Mouse (Mus musculus) E14TG2a.4 (cell line): ENCODE measurements around the gene Esyt1.

Experiments
- H3K27me3 ChIP-seq: 2 replicates; pipeline ENCODE4 v1.6.1; 2014; ENCODE audit warnings: low read length, control low read depth; ENCODE audit not compliant: insufficient read depth
- H3K36me3 ChIP-seq: 2 replicates; pipeline ENCODE4 v1.6.1; 2014; ENCODE audit warnings: low read length, control low read depth; ENCODE audit not compliant: insufficient read depth
- H3K4me1 ChIP-seq: replicated peaks from 2 replicates; pipeline ENCODE4 v1.6.1; 2014; ENCODE audit warnings: low read depth, low read length, control low read depth
- H3K4me3 ChIP-seq: replicated peaks from 2 replicates; pipeline ENCODE4 v1.5.1; 2014; ENCODE audit warnings: mild to moderate bottlenecking, low read length
- H3K9me3 ChIP-seq: 2 replicates; pipeline ENCODE4 v1.6.1; 2014; ENCODE audit warnings: low read length, control low read depth
- CTCF ChIP-seq: conservative IDR thresholded peaks from 2 replicates; pipeline ENCODE4 v1.5.1; 2014; ENCODE audit warnings: low read length
- NANOG ChIP-seq: IDR thresholded peaks from 2 replicates; pipeline ENCODE4 v1.6.1; 2014; ENCODE audit warnings: borderline replicate concordance, low read length, mixed read lengths
- POU5F1 ChIP-seq: IDR thresholded peaks from 2 replicates; pipeline ENCODE4 v1.6.1; 2014; ENCODE audit warnings: low read length, borderline replicate concordance

Esyt1 gene

GRCm38 (mm10) chr10:128489380-128489779, 36.3 kb downstream of the Esyt1 start:
- Histone ChIP-seq H3K4me1 (peaks cover 69% of the 10 kb centered on the region), H3K4me3 (peak overlapping the region; percentile 98; the same call in 1 of the 2 replicates)
- no peak for TF ChIP-seq NANOG
- TF ChIP-seq POU5F1, result no peak

GRCm38 (mm10) chr10:128488776-128489175, 36.9 kb downstream of the Esyt1 start:
- Histone ChIP-seq H3K4me3 (no peak overlapping the region), H3K27me3 (no peaks in the 10 kb centered on the region), H3K9me3 (no peaks in the 10 kb centered on the region), H3K4me1 (peaks cover 74% of the 10 kb centered on the region), H3K36me3 (peaks cover 77% of the 10 kb centered on the region)
- TF ChIP-seq POU5F1 (no peak), NANOG (no peak), CTCF (no peak)

More at GRCm38 (mm10) chr10:128489380-128489779, 36.3 kb downstream of the Esyt1 start:
- no peaks in the 10 kb centered on the region for H3K27me3 ChIP-seq
- H3K36me3 ChIP-seq, result peaks cover 71% of the 10 kb centered on the region
- H3K9me3 ChIP-seq, result no peaks in the 10 kb centered on the region

GRCm38 (mm10) chr10:128487861-128488712, 37.6 kb downstream of the Esyt1 start:
- Histone ChIP-seq H3K9me3 (no peaks in the 10 kb centered on the region), H3K4me1 (peaks cover 81% of the 10 kb centered on the region), H3K4me3 (no peak overlapping the region; the same call in 1 of the 2 replicates), H3K27me3 (no peaks in the 10 kb centered on the region), H3K36me3 (peaks cover 84% of the 10 kb centered on the region)
- TF ChIP-seq POU5F1, result no peak
- TF ChIP-seq NANOG, result no peak
- no peak for TF ChIP-seq CTCF

- Histone ChIP-seq H3K36me3 (peaks cover 88% of the 10 kb centered on the region), H3K27me3 (no peaks in the 10 kb centered on the region), H3K4me3 (no peak overlapping the region), H3K4me1 (peaks cover 82% of the 10 kb centered on the region), H3K9me3 (no peaks in the 10 kb centered on the region)
- TF ChIP-seq NANOG (no peak), POU5F1 (no peak), CTCF (no peak)
These were observed 39.3 kb downstream of the Esyt1 start for GRCm38 (mm10) chr10:128486370-128486769.

- H3K9me3 ChIP-seq, result no peaks in the 10 kb centered on the region
- TF ChIP-seq POU5F1 (no peak), NANOG (no peak; the same call in 1 of the 2 replicates), CTCF (peak; percentile 41)
- peaks cover 31% of the 10 kb centered on the region for H3K4me1 ChIP-seq
- peaks cover 49% of the 10 kb centered on the region for H3K36me3 ChIP-seq
- no peaks in the 10 kb centered on the region for H3K27me3 ChIP-seq
- H3K4me3 ChIP-seq, result peak overlapping the region; percentile 72
These were observed 51.3 kb downstream of the Esyt1 start for GRCm38 (mm10) chr10:128474366-128474765.

- peaks cover 22% of the 10 kb centered on the region for H3K4me1 ChIP-seq
- H3K36me3 ChIP-seq, result peaks cover 34% of the 10 kb centered on the region
- H3K4me3 ChIP-seq, result peak overlapping the region; percentile 100
- H3K27me3 ChIP-seq, result peaks cover 47% of the 10 kb centered on the region
- TF ChIP-seq NANOG, result peak; percentile 53; the same call in 1 of the 2 replicates
- no peak for TF ChIP-seq POU5F1
- H3K9me3 ChIP-seq, result no peaks in the 10 kb centered on the region
These were observed 65.4 kb downstream of the Esyt1 start for GRCm38 (mm10) chr10:128460270-128460630.
